Mouse (Mus musculus): ENCODE results near the gene Rnf157. TPM values are rescaled to one million over a fixed set of nuclear protein-coding genes. Genes with fewer than 3 reads are reported as not detected.

Gene Rnf157
- total RNA-seq, 1 experiment from 2014 or later: 9.2 TPM

DNA sequence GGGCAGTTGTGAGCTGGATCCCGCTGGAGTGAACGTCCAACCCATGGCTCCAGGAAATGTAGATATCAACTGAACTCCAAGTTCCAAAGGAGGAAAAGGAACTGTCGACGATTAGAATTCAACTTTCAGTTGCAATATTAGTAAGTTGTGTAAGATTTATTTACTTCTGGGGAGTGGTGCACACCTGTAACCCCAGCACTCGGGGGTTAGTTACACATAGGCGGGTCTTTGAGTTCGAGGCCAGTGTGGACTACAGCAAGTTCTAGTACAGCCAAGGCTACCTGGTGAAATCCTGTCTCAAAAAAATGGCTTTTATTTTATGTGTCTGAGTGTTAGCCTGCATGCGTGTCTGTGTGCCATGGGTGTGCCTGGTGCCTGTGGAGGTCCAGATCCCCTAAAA is 59.3 kb downstream of the Rnf157 start:
- no peak for ATAC-seq (replicated peaks; ENCODE audit: low read depth, poor library complexity, severe bottlenecking)

DNA sequence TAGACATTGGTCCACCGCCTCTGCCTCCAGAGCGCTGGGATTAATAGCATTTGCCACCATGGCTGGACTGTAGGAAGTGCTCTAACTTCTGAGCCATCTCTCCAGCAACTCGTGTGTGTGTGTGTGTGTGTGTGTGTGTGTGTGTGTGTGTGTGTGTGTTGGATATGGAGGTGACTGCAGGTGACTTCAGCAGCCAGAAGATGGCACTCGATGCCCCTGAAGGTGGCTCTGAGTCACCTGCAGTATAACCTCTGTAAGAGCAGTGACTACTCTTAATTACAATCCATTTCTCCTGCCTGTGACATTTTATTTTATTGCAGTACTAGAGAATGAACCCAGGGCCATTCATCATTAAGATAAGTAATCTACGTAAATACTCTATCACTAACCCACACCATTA is 61.5 kb downstream of the Rnf157 start:
- ATAC-seq (replicated peaks; ENCODE audit: low read depth, poor library complexity, severe bottlenecking): no peak

GRCm38 (mm10) chr11:116347955-116348354 is 64.9 kb downstream of the Rnf157 start:
- ATAC-seq (replicated peaks; ENCODE audit: low read depth, poor library complexity, severe bottlenecking): no peak

DNA sequence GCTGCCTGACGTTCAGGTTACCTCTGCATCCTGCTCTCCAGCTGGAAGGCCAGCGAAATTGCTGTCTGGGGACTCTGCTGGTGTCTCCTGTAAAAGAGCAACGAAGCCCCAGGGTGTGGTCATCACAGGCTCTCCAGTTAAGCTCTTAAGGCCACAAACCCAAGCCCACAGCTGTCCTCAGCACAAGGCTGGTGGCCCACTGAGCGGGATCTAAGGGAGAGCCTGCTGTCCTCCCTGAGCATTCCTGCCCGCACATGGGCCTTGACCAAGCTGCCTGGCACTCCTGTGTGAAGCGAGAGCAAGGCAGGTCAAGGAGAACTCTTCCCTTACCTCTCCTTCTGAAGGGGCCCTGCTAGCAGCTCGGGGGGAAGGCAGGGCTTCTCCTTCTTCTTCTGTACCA is 65.8 kb downstream of the Rnf157 start:
- ATAC-seq (replicated peaks; ENCODE audit: low read depth, poor library complexity, severe bottlenecking): no peak

DNA sequence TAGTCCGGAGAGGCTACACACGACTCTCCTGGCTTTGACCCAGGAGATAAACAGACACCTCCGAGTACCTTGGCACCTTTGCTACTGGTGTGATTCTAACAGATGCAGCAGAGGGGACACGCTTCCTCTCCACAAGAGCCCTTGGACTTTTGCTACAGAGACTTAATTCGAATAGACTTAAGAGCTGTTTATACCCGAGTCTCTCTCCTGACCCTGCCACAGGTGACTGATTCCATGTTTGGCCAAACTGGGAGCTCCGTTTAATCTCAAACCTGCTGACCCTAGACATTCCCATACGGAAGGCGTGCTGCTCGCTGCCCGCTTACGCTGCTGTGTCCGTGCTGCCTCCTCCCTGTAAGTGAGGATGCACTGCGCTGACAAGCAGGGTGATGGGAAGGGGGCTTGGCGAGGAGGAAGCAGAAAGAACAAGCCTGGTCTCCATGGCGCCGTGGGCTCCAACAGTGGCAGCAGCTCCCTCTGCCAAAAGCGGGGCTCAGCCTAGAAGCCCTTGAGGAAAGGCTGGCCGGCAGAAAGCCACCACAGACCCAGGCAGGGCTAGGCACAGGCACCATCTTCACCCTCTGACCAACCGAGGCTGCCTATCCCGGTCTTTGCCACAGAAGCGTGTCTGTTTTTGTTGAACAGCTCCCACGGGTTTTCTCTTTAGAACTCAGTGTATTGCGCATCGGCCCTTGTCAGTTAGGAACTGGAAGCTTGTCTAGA is 70.6 kb downstream of the Rnf157 start:
- no peak for ATAC-seq (replicated peaks; ENCODE audit: low read depth, poor library complexity, severe bottlenecking)

- no peak for ATAC-seq (replicated peaks; ENCODE audit: low read depth, poor library complexity, severe bottlenecking)
These were observed 75.3 kb downstream of the Rnf157 start for GRCm38 (mm10) chr11:116337531-116337930.

DNA sequence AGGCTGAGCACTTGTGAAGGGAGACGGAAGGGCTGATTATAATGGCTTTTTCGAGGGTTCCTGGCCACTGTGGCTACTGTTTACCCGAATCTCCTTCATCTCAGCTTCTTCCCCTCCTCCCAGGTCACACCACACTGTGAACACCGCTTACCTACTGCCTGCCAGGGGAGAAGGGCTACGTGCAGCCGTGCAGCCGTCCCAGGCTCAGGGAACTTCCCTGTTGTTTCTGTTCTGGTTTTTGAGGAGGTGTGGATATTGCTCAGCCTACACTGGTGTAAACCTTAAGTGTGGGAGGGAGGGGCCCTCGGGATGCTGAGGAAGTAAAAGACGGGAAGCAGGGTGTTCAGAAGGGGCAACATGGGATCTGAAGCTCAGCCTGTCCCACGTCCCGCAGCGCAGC is 75.8 kb downstream of the Rnf157 start:
- ATAC-seq (replicated peaks; ENCODE audit: low read depth, poor library complexity, severe bottlenecking): no peak

DNA sequence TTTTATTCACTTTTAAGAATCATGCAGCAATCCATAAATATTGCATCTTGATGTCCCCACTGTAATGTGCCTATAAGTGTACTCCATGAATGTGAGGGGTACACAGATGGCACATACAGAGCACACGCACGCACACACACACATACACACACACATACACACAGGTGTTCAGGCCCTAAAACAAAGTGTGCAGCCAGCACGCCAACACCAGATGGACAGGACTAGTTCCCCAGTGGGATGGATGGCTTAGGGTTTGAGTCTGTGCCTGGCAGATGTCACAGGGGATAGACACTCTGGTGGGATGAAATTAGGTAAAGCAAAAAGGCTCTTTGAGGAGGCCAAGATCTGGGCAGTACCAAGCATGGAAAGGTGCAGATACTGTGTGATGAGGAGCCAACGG is 76.4 kb downstream of the Rnf157 start:
- ATAC-seq (replicated peaks; ENCODE audit: low read depth, poor library complexity, severe bottlenecking): no peak

GRCm38 (mm10) chr11:116335244-116336036 is 77.4 kb downstream of the Rnf157 start, which contains the start of gene Foxj1:
TSS of gene Foxj1 (minus strand) at chr11:116335399.
- ATAC-seq (replicated peaks; ENCODE audit: low read depth, poor library complexity, severe bottlenecking): peak; percentile 83

- ATAC-seq (replicated peaks; ENCODE audit: low read depth, poor library complexity, severe bottlenecking): no peak
These were observed 78.4 kb downstream of the Rnf157 start for GRCm38 (mm10) chr11:116334417-116334782.

DNA sequence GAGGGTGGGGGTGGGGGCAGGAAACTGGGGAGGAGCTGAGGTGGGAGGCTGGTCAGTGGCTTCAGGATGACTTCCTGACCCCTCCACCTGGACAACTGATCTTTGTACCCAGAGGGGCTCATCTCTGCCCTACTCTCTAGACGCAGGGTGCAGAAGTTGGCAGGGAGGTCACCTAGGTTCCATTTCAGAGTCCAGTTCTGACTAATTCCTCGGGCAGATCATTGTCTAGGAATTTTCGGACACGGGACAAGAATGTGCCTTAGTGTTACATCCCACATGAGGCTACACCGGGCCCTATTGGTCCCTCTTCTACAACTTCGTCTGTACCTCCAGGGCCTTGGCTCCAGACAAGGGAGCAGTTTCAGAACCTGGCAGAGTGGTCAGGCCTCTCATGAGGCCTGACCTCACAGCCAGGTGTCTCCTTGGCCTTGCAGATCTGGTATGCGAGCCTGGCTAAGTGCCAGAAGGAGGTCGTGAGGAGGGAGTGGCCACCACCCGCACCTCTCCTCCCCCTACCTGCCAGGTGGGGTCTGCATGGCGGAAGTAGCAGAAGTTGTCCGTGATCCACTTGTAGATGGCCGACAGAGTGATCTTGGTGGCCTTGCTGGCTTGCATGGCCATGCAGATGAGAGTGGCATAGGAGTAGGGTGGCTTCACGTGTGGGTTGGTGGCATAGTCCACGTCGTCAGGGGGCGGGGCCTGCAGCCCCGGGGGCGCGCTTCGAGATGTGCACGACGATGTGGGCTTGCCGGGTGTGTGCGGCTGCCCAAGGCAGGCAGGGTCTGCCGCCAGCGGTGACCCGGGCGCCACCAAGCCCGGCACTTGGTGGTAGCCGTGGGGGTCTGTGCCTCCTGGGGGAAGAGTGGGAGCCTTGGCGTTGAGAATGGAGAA is 79.1 kb downstream of the Rnf157 start:
- ATAC-seq (replicated peaks; ENCODE audit: low read depth, poor library complexity, severe bottlenecking): no peak

- ATAC-seq (replicated peaks; ENCODE audit: low read depth, poor library complexity, severe bottlenecking): no peak
These were observed 79.9 kb downstream of the Rnf157 start for GRCm38 (mm10) chr11:116332983-116333270.

GRCm38 (mm10) chr11:116332232-116332982 is 80.4 kb downstream of the Rnf157 start:
- ATAC-seq (replicated peaks; ENCODE audit: low read depth, poor library complexity, severe bottlenecking): no peak

- no peak for ATAC-seq (replicated peaks; ENCODE audit: low read depth, poor library complexity, severe bottlenecking)
These were observed 82.7 kb downstream of the Rnf157 start for GRCm38 (mm10) chr11:116330211-116330518.

DNA sequence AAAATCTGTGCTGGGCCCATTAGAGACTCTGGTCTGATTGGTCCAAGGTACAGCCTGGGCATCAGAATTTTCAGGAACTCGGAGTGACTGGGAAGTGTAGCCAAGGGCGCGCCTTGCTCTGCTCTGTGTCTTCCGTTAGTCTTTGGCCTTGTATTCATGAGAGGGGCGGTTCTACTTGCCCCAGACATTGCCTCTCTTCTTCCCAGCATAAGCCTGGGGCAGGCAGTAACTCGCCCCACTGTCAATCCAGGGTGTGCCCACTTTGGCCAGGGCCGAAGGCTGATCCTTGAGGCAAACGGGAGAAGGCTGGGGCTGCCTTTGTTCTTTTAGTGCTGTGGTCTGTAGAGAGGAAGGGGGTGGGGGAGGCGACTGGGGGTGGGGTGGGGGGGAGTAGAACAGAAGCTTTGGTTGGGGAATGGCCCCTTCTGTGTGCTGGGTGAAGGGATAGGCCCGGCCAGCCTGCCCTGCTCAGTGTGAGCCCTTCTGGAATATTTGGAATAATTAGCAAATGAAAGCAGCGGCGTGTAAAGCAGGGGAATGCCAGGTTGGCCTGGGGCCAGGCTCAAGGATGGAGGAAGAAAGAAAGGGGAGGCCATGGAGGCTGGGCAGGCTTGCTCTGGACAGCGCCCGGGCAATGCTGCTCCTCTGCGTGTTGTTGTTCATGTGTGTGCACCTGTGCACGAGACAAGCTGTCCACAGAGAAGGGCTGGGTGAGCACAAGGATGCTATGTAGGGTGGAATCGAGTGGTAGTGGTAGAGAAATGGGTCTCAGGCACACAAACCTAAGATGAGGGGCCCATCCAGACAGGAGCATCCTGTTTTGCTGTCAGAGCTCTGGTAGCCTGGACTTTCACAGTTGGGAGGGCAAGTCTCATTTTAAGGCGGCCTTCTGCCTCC is 83.3 kb downstream of the Rnf157 start:
- ATAC-seq (replicated peaks; ENCODE audit: low read depth, poor library complexity, severe bottlenecking): no peak

DNA sequence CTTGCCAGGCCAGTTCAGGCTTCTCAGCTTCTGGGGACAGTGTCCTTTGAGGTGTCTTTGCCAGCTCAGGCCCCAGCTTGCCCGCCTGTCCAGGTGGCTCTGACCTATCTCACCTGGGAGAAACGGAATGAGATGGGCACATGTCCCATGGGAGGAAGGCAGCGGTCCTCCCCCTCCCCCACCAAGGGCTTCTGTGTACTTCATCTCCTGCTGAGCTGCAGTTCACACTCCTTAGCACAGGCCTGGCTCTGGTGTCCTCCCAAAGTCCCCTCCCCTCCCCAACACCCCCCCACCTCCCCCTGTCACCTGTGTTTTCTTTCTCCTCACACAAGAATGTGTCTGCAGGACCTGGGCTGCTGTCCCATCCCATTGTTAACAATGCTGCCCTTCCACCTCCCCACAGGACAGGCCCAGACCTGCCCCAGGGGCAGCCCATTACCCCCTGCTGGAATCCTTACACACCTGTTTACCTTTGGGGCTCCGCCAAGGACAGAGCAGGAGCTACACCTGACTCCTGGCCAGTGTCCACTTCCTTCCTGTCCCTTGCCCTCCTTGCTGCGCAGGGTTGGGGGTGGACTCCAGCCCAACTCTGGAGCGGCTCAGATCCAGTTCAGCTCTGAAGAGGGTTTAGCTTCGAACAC is 85.7 kb downstream of the Rnf157 start:
- ATAC-seq (replicated peaks; ENCODE audit: low read depth, poor library complexity, severe bottlenecking): no peak

- ATAC-seq (replicated peaks; ENCODE audit: low read depth, poor library complexity, severe bottlenecking): peak; percentile 93
These were observed 93.8 kb downstream of the Rnf157 start for GRCm38 (mm10) chr11:116318719-116319659.

GRCm38 (mm10) chr11:116312359-116312758 is 100.5 kb downstream of the Rnf157 start:
- no peak for ATAC-seq (replicated peaks; ENCODE audit: low read depth, poor library complexity, severe bottlenecking)

Data from common myeloid progenitor, adult 5-6 weeks (primary cell).